9 mouse cellular contexts compared by ENCODE assay signal in the genomic region with DNA sequence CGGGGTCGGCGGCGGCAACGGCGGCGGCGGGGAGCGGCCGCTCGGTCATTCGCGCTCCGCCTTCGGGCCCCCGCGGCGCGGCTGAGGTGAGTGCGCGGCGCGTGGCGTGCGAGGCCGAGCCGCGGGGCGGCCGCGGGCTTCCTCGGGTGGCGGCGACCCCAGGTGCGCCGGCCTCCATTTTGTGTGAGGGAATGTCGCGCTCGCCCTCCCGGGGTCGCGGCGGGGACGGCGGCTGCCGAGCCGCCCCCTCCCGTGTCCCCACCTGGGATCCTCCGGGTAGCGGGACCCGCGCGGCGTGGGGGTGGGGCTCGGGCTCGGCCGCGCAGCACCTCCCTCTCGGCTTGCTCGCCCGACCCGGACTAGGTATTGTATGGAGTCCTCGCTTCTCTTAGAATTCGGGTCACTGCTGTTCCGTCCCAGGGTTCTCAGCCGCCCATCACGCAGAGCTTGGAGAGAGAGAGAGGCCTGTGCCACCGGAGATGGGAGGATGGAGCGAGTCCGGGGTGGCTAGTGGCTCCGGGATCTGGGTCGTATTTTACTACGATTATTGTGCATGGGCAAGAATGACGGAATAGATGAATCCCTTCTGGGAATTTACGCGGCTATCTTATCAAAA. TPM values are rescaled to one million over a fixed set of nuclear protein-coding genes. Genes with fewer than 3 reads are reported as not detected.
A peak's percentile ranks its signal among the peaks of the same experiment; 100 is the strongest.
DNase-seq lines count a peak whose midpoint lies in the region; ATAC-seq and TF ChIP-seq lines count a peak whose summit lies in the region.
"Had no signal": no experiment of that assay in that cellular context is flagged by ENCODE, and none has a peak within 500 bp of the region (broad histone marks: within the 10 kb centered on the region; RNA-seq: fewer than 3 reads in every experiment).

No protein-coding gene starts in this region.

- no peaks in the 10 kb centered on the region for H3K36me3 ChIP-seq in forebrain, embryonic 13.5 days (ENCODE audit: poor library complexity, severe bottlenecking)
- H3K36me3 ChIP-seq: G1E had no signal

- H3K4me1 ChIP-seq in forebrain, embryonic 13.5 days = peaks cover 8% of the 10 kb centered on the region; the same call in 1 of the 2 replicates

- TF ChIP-seq POLR2A in brain, embryonic 14.5 days (IDR thresholded peaks at IDR 0.05; ENCODE audit: borderline replicate concordance, extremely low read depth, insufficient read depth, insufficient read length, poor library complexity, severe bottlenecking) = 0 out of 2 replicates have a peak, but pooled peaks have one; percentile 8

- H3K27me3 ChIP-seq in forebrain, embryonic 13.5 days = peaks cover 23% of the 10 kb centered on the region

- no peaks in the 10 kb centered on the region for H3K9me3 ChIP-seq in forebrain, embryonic 13.5 days (replicated peaks)

- DNase-seq in kidney, adult 18-20 months = peak; percentile 14
- no peak for DNase-seq in kidney, adult 8-10 months
- peak; percentile 66 for DNase-seq in brain, embryonic 14.5 days (ENCODE audit: low read depth)
- peak; percentile 13 for DNase-seq in induced T-regulatory cell, adult 2 months (ENCODE audit: low read depth)
- DNase-seq in liver = peak; percentile 54
- DNase-seq in retina, postnatal 1 day = peak; percentile 73
- DNase-seq in ovary, adult 18-20 months (ENCODE audit: low spot score) = no peak

- peak; percentile 85 for ATAC-seq in forebrain, embryonic 13.5 days

- peak overlapping the region; percentile 77 for H3K9ac ChIP-seq in forebrain, embryonic 13.5 days

- H3K4me2 ChIP-seq in forebrain, embryonic 13.5 days = peak overlapping the region; percentile 86

- peak overlapping the region; percentile 71 for H3K4me3 ChIP-seq in forebrain, embryonic 13.5 days

- WGBS in forebrain, embryonic 13.5 days = 1% methylated on average over 57 of the region's 76 CpGs

- H3K27ac ChIP-seq in forebrain, embryonic 13.5 days = peak overlapping the region; percentile 69

- no peak for TF ChIP-seq CTCF in brain, embryonic 14.5 days (IDR thresholded peaks at IDR 0.05; ENCODE audit: borderline replicate concordance, extremely low read depth, insufficient read depth, insufficient read length)

RNA-seq across cellular contexts. Expression of gene Fam169a, which starts 4.6 kb away (rescaled TPM):
- polyA plus RNA-seq in brain, embryonic 14.5 days (2012; rRNA removed) = 10.6 and 17.0 TPM in 2 replicates
- 9.5 and 10.8 TPM in 2 replicates for polyA plus RNA-seq in forebrain, embryonic 13.5 days (2015; fragmentation: Nextera tagmentation; extraction: Ambion mirVana)
- polyA plus RNA-seq: G1E had no signal

RNA-seq across cellular contexts. Expression of gene Gm6169, which starts 27.3 kb away (rescaled TPM):
- polyA plus RNA-seq in brain, embryonic 14.5 days (2012; rRNA removed) = 0.21 and 0.94 TPM in 2 replicates
- 0.94 and 2.3 TPM in 2 replicates for polyA plus RNA-seq in forebrain, embryonic 13.5 days (2015; fragmentation: Nextera tagmentation; extraction: Ambion mirVana)

RNA-seq across cellular contexts. Expression of gene 1700029F12Rik, which starts 37.6 kb away (rescaled TPM):
- polyA plus RNA-seq in brain, embryonic 14.5 days (2012; rRNA removed) = not detected in 2 replicates
- polyA plus RNA-seq in forebrain, embryonic 13.5 days (2015; fragmentation: Nextera tagmentation; extraction: Ambion mirVana) = not detected in 2 replicates
- polyA plus RNA-seq: G1E had no signal

Comparison
In these comparisons a context has a peak if more than half of its experiments do, and no peak if none do; other contexts are left out.
1. DNase-seq: peak in kidney, adult 18-20 months (single experiment), brain, embryonic 14.5 days (single experiment), induced T-regulatory cell, adult 2 months (single experiment), liver (single experiment) and retina, postnatal 1 day (single experiment); none in kidney, adult 8-10 months (0 of 2) and ovary, adult 18-20 months (single experiment).